Comparison of ENCODE assay signal across 9 mouse cellular contexts in genomic region chr2:158665098-158665497, GRCm38 (mm10). TPM values are rescaled to one million over a fixed set of nuclear protein-coding genes. Genes with fewer than 3 reads are reported as not detected.
A peak's percentile ranks its signal among the peaks of the same experiment; 100 is the strongest.
DNase-seq lines count a peak whose midpoint lies in the region; ATAC-seq lines count a peak whose summit lies in the region.
"Had no signal": no experiment of that assay in that cellular context is flagged by ENCODE, and none has a peak within 500 bp of the region (broad histone marks: within the 10 kb centered on the region; RNA-seq: fewer than 3 reads in every experiment).

Gene Ppp1r16b, plus strand, starts transcription at chr2:158665398.

- 78% methylated on average over 4 of the region's 4 CpGs for WGBS in forebrain, embryonic 15.5 days
- WGBS in forebrain, embryonic 11.5 days: 82% methylated on average over 4 of the region's 4 CpGs
- WGBS in midbrain, embryonic 13.5 days: 77% methylated on average over 4 of the region's 4 CpGs

- H3K27me3 ChIP-seq in forebrain, embryonic 15.5 days: 0 out of 2 replicates have a peak, but pooled peaks cover 9% of the 10 kb centered on the region
- peaks cover 26% of the 10 kb centered on the region for H3K27me3 ChIP-seq in forebrain, embryonic 11.5 days (ENCODE audit: control insufficient read depth, insufficient read depth, low read length)
- H3K27me3 ChIP-seq in midbrain, embryonic 13.5 days: peaks cover 21% of the 10 kb centered on the region

- H3K4me2 ChIP-seq in forebrain, embryonic 15.5 days (replicated peaks): no peak within 1 kb of the TSS
- no peak within 1 kb of the TSS for H3K4me2 ChIP-seq in forebrain, embryonic 11.5 days (ENCODE audit: low read depth, low read length, severe bottlenecking)
- no peak within 1 kb of the TSS for H3K4me2 ChIP-seq in midbrain, embryonic 13.5 days (replicated peaks)

- H3K27ac ChIP-seq in forebrain, embryonic 15.5 days (replicated peaks): no peak within 1 kb of the TSS
- H3K27ac ChIP-seq in forebrain, embryonic 11.5 days (ENCODE audit: low read depth, low read length): no peak within 1 kb of the TSS
- peak within 1 kb of the TSS; percentile 20; the same call in 1 of the 2 replicates for H3K27ac ChIP-seq in midbrain, embryonic 13.5 days

- H3K9ac ChIP-seq in forebrain, embryonic 15.5 days (replicated peaks): no peak within 1 kb of the TSS
- H3K9ac ChIP-seq in forebrain, embryonic 11.5 days (ENCODE audit: low read length): no peak within 1 kb of the TSS; the same call in 1 of the 2 replicates
- H3K9ac ChIP-seq in midbrain, embryonic 13.5 days (replicated peaks): no peak within 1 kb of the TSS

- DNase-seq in forebrain, embryonic 11.5 days (ENCODE audit: low spot score): no peak
- DNase-seq in left cerebral cortex, adult 18-20 months (ENCODE audit: low spot score in 2 of 2): no peak
- no peak for DNase-seq in left cerebral cortex, adult 11 months (ENCODE audit: low spot score)
- DNase-seq in heart, postnatal 10 days: no peak
- DNase-seq in gastrocnemius, adult 18-20 months (ENCODE audit: low spot score): no peak
- no peak for DNase-seq in frontal cortex, postnatal 10 days (ENCODE audit: low spot score in 2 of 2)

- peaks cover 11% of the 10 kb centered on the region for H3K4me1 ChIP-seq in forebrain, embryonic 15.5 days
- peaks cover 13% of the 10 kb centered on the region for H3K4me1 ChIP-seq in forebrain, embryonic 11.5 days (replicated peaks; ENCODE audit: control insufficient read depth, insufficient read depth, low read length)
- H3K4me1 ChIP-seq in midbrain, embryonic 13.5 days (replicated peaks): peaks cover 41% of the 10 kb centered on the region

- H3K4me3 ChIP-seq in forebrain, embryonic 15.5 days: no peak within 1 kb of the TSS
- no peak within 1 kb of the TSS for H3K4me3 ChIP-seq in forebrain, embryonic 11.5 days (ENCODE audit: low read depth, low read length)
- no peak within 1 kb of the TSS for H3K4me3 ChIP-seq in midbrain, embryonic 13.5 days (replicated peaks)

- no peaks in the 10 kb centered on the region for H3K36me3 ChIP-seq in forebrain, embryonic 15.5 days
- H3K36me3 ChIP-seq in forebrain, embryonic 11.5 days (ENCODE audit: control insufficient read depth, insufficient read depth, low read length): no peaks in the 10 kb centered on the region
- no peaks in the 10 kb centered on the region for H3K36me3 ChIP-seq in midbrain, embryonic 13.5 days

- intact Hi-C loops in heart, postnatal 10 days (cut with DNase I): loop anchor here (5.0 kb wide), 1 partner anchor 77 kb away; no protein-coding TSS in a partner anchor

- no peak for ATAC-seq in forebrain, embryonic 15.5 days (replicated peaks)
- no peak for ATAC-seq in forebrain, embryonic 11.5 days (replicated peaks; ENCODE audit: low FRiP score)
- no peak for ATAC-seq in midbrain, embryonic 13.5 days
- ATAC-seq: intestine, postnatal 0 days had no signal

- no peaks in the 10 kb centered on the region for H3K9me3 ChIP-seq in forebrain, embryonic 15.5 days
- no peaks in the 10 kb centered on the region for H3K9me3 ChIP-seq in forebrain, embryonic 11.5 days (ENCODE audit: control insufficient read depth, low read length)
- H3K9me3 ChIP-seq in midbrain, embryonic 13.5 days: no peaks in the 10 kb centered on the region

RNA-seq across cellular contexts. Expression of gene Ppp1r16b, which starts in this region (rescaled TPM):
- 22.1 and 24.4 TPM in 2 replicates for polyA plus RNA-seq in forebrain, embryonic 15.5 days (2015; fragmentation: Nextera tagmentation; extraction: Ambion mirVana)
- polyA plus RNA-seq in forebrain, embryonic 11.5 days (2014; fragmentation: Nextera tagmentation; extraction: Ambion mirVana): 2.8 TPM in 2 replicates
- 100 to 1,000 TPM; 124 to 132 TPM for total RNA-seq in left cerebral cortex, adult 18-20 months (2021)
- 10 to 100 TPM; 18.3 to 22.1 TPM for total RNA-seq in heart, postnatal 10 days (2021)
- 8.4 and 8.7 TPM in 2 replicates for polyA plus RNA-seq in midbrain, embryonic 13.5 days (2015; fragmentation: Nextera tagmentation; extraction: Ambion mirVana)
- total RNA-seq in gastrocnemius, adult 18-20 months (2021): 1 to 10 TPM; 2.3 to 4.4 TPM

Comparison
In these comparisons a context has a peak if more than half of its experiments do, and no peak if none do; other contexts are left out.
1. RNA of gene Ppp1r16b (total RNA-seq): 124 to 132 TPM in left cerebral cortex, adult 18-20 months; 18.3 to 22.1 TPM in heart, postnatal 10 days and 2.3 to 4.4 TPM in gastrocnemius, adult 18-20 months; every median in the first group is over 4 times any median in the second.